In the genomic region with DNA sequence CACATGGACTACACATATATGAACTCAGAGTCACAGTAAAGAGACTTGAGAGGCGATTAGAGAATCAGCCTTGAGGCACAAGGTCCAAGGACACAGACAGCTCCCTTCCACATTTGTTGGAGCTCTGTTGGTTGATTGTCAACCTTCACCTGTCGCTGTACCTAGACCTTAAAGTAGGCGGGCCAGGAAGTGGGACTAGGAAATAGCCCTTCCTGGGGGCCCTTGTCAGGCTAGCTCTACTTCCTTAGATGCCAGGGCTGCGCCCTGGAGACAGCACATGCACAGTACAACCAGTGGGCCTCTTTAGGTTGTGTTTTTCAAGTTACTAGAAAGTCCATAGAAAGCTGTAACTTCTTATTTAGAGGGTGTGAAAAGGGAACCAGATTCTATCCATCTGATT, we compare ENCODE assay signal across 16 mouse cellular contexts.
"Had no signal": no experiment of that assay in that cellular context is flagged by ENCODE, and none has a peak within 500 bp of the region (broad histone marks: within the 10 kb centered on the region; RNA-seq: fewer than 3 reads in every experiment).

No protein-coding gene starts in this region.

- DNase-seq: liver, embryonic 13.5 days; liver, postnatal 0 days; lung, adult 2 months; lung, postnatal 14 days; lung, postnatal 36 days; right cerebral cortex, postnatal 14 days; thymus, postnatal 36 days had no signal

- ATAC-seq: midbrain, embryonic 13.5 days; midbrain, embryonic 15.5 days had no signal

- H3K4me2 ChIP-seq: liver, embryonic 13.5 days; liver, embryonic 15.5 days; lung, embryonic 15.5 days; midbrain, embryonic 11.5 days; midbrain, embryonic 13.5 days; midbrain, embryonic 15.5 days; neural tube, embryonic 12.5 days; stomach, embryonic 15.5 days had no signal

- H3K27me3 ChIP-seq: liver, embryonic 13.5 days; liver, embryonic 15.5 days; lung, embryonic 15.5 days; midbrain, embryonic 13.5 days; midbrain, embryonic 15.5 days; neural tube, embryonic 12.5 days; stomach, embryonic 15.5 days had no signal

- H3K9ac ChIP-seq: liver, embryonic 13.5 days; liver, embryonic 15.5 days; liver, postnatal 0 days; lung, embryonic 15.5 days; midbrain, embryonic 13.5 days; midbrain, embryonic 15.5 days; neural tube, embryonic 12.5 days; stomach, embryonic 15.5 days had no signal

- H3K4me1 ChIP-seq: midbrain, embryonic 13.5 days; midbrain, embryonic 15.5 days; neural tube, embryonic 12.5 days; stomach, embryonic 15.5 days had no signal

- H3K4me3 ChIP-seq: liver, embryonic 13.5 days; liver, embryonic 15.5 days; lung, embryonic 15.5 days; midbrain, embryonic 13.5 days; midbrain, embryonic 15.5 days; neural tube, embryonic 12.5 days; stomach, embryonic 15.5 days had no signal

- H3K9me3 ChIP-seq: lung, embryonic 15.5 days; midbrain, embryonic 13.5 days; midbrain, embryonic 15.5 days; stomach, embryonic 15.5 days had no signal

- H3K27ac ChIP-seq: liver, embryonic 13.5 days; lung, embryonic 15.5 days; macrophage; midbrain, embryonic 13.5 days; midbrain, embryonic 15.5 days; neural tube, embryonic 12.5 days; stomach, embryonic 15.5 days; stomach, postnatal 0 days had no signal
